Mouse (Mus musculus): ENCODE measurements around the gene Padi2.

DNA sequence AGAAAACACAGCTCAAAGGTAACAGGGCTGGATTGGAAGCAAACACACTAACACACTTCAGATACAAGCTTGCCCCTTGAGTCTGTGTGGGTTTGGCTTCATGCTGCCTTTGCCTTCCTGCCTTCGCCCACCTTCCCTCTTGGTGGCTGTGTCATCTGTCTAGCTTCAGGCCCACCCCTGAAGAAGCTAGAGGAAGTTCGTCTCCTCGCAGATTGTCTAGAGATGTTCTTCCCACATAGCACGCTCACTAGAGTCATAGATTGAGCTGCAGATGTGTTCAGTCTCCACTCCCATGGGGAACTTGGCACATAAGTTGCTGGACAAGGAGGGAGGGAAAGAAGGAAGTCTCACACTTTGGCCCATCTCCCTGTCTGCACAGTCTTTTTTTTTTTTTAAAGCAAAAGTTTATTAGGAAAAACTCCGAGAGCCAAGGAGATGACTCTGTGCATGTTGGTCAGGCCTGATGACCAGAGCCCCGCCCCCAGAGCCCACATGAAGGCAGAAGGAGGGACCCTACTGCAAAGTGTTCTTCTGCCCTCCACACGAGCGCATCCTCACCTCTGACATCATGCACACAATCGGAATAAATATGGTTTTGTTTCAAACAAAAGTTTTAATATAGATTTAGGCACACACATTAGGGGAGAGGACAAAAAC is 57.9 kb downstream of the Padi2 start:
- TF ChIP-seq CTCF (IDR thresholded peaks at IDR 0.05; ENCODE audit: control insufficient read depth, insufficient read depth, insufficient read length) (no peak), MAX (IDR thresholded peaks at IDR 0.05) (no peak), MYOG (IDR thresholded peaks at IDR 0.05; ENCODE audit: control insufficient read depth, extremely low read depth, insufficient read length) (no peak)

Data from C2C12 (cell line).